ENCODE assay signal across 8 mouse cellular contexts in the genomic region with DNA sequence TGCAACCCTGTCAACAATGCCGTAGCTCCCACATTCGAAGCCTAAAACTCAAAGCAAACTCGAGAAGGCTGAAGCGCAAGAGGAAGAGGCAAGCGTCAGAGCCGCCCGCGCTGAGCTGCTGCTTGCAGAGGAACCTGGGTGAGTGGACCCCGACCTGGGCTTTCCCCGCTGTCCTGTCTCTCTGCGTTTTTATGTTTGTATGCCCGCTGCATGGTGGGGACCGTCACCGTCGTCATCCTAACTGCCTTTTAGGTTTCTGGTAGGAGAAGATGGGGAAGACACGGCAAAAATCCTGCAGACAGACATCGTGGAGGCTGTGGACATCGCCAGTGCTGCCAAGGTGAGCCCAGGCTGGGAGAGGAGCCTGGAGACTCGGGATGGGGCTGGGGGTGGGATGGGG. TPM values are rescaled to one million over a fixed set of nuclear protein-coding genes. Genes with fewer than 3 reads are reported as not detected.
A peak's percentile ranks its signal among the peaks of the same experiment; 100 is the strongest.
DNase-seq lines count a peak whose midpoint lies in the region; ATAC-seq and TF ChIP-seq lines count a peak whose summit lies in the region.

No protein-coding gene starts in this region.

- ATAC-seq in heart, embryonic 15.5 days (replicated peaks; ENCODE audit: insufficient number of reproducible peaks, insufficient read depth, low FRiP score, low read depth) = no peak

- TF ChIP-seq POLR2A in MEL (IDR thresholded peaks at IDR 0.05; ENCODE audit: control insufficient read depth in 1 of 2, insufficient read depth in 1 of 2, low read depth in 1 of 2, low read length in 2 of 2, poor library complexity in 1 of 2) = no peak

- no peak for TF ChIP-seq CTCF in MEL (IDR thresholded peaks at IDR 0.05 in 2 of 3, conservative IDR thresholded peaks at IDR 0.05 in 1 of 3; ENCODE audit: control insufficient read depth in 1 of 3, insufficient read depth in 1 of 3, low read depth in 2 of 3, low read length in 3 of 3, poor library complexity in 1 of 3, severe bottlenecking in 1 of 3)

- peaks cover 18% of the 10 kb centered on the region for H3K4me1 ChIP-seq in heart, embryonic 15.5 days (replicated peaks)
- peaks cover 0 to 3% of the 10 kb centered on the region in 2 experiments; a peak in 2 of 4 replicates for H3K4me1 ChIP-seq in MEL (ENCODE audit: control insufficient read depth in 1 of 2, insufficient read depth in 2 of 2, low read length in 2 of 2)
- H3K4me1 ChIP-seq in hindbrain, embryonic 10.5 days (replicated peaks) = peaks cover 26% of the 10 kb centered on the region

- no peaks in the 10 kb centered on the region for H3K9me3 ChIP-seq in heart, embryonic 15.5 days (replicated peaks)
- no peaks in the 10 kb centered on the region for H3K9me3 ChIP-seq in MEL (replicated peaks; ENCODE audit: insufficient read depth, low read length)
- no peaks in the 10 kb centered on the region for H3K9me3 ChIP-seq in hindbrain, embryonic 10.5 days

- H3K4me3 ChIP-seq in heart, embryonic 15.5 days = peak overlapping the region; percentile 91
- H3K4me3 ChIP-seq in MEL (ENCODE audit: control insufficient read depth in 1 of 2, insufficient read depth in 1 of 2, low read depth in 2 of 2, low read length in 2 of 2) (peak overlapping the region; percentile 73 to 77), macrophage (ENCODE audit: inconsistent target) (peak overlapping the region; percentile 98)
- H3K4me3 ChIP-seq in hindbrain, embryonic 10.5 days = peak overlapping the region; percentile 72

- TF ChIP-seq EP300 in MEL (IDR thresholded peaks at IDR 0.05; ENCODE audit: low read depth in 1 of 2, low read length in 2 of 2) = no peak

- H3K27me3 ChIP-seq in heart, embryonic 15.5 days = no peaks in the 10 kb centered on the region
- no peaks in the 10 kb centered on the region for H3K27me3 ChIP-seq in MEL (ENCODE audit: control insufficient read depth in 1 of 2, insufficient read depth in 2 of 2, low read length in 2 of 2)
- no peaks in the 10 kb centered on the region for H3K27me3 ChIP-seq in hindbrain, embryonic 10.5 days (ENCODE audit: insufficient read depth, poor library complexity, severe bottlenecking)

- no peak for TF ChIP-seq RAD21 in MEL (IDR thresholded peaks at IDR 0.05; ENCODE audit: low read depth, low read length)

- no peak for DNase-seq in heart, adult 9 months (ENCODE audit: low spot score in 2 of 2)
- DNase-seq in MEL (ENCODE audit: low read depth, low spot score) = no peak
- no peak for DNase-seq in hindbrain, embryonic 10.5 days (ENCODE audit: low spot score)
- DNase-seq in right cerebral cortex, postnatal 4 days = no peak
- no peak for DNase-seq in urinary bladder, postnatal 14 days (ENCODE audit: low spot score)
- DNase-seq in right cerebral cortex, postnatal 36 days (ENCODE audit: low spot score in 2 of 2) = no peak

- no peak overlapping the region for H3K27ac ChIP-seq in heart, embryonic 15.5 days
- no peak overlapping the region for H3K27ac ChIP-seq in MEL (ENCODE audit: control insufficient read depth, low read depth, low read length)
- H3K27ac ChIP-seq in hindbrain, embryonic 10.5 days = no peak overlapping the region
- no peak overlapping the region for H3K27ac ChIP-seq in macrophage

- peak overlapping the region; percentile 82 for H3K4me2 ChIP-seq in heart, embryonic 15.5 days

- H3K9ac ChIP-seq in heart, embryonic 15.5 days = peak overlapping the region; percentile 80
- peak overlapping the region; percentile 84 for H3K9ac ChIP-seq in MEL (ENCODE audit: control insufficient read depth, low read depth, low read length, poor library complexity, severe bottlenecking)

- 51% methylated on average over 19 of the region's 19 CpGs for WGBS in heart, embryonic 15.5 days
- 63% methylated on average over 19 of the region's 19 CpGs for WGBS in hindbrain, embryonic 10.5 days
- WGBS in macrophage (ENCODE audit: missing documents) = 43% methylated on average over 19 of the region's 19 CpGs

- H3K36me3 ChIP-seq in heart, embryonic 15.5 days = peaks cover 30% of the 10 kb centered on the region; the same call in 1 of the 2 replicates
- H3K36me3 ChIP-seq in MEL (ENCODE audit: control insufficient read depth in 1 of 2, insufficient read depth in 2 of 2, low read length in 2 of 2) = peaks cover 0 to 2% of the 10 kb centered on the region in 2 experiments; a peak in 2 of 4 replicates
- H3K36me3 ChIP-seq in hindbrain, embryonic 10.5 days = peaks cover 77% of the 10 kb centered on the region
- H3K36me3 ChIP-seq in macrophage (ENCODE audit: inconsistent target) = peaks cover 19% of the 10 kb centered on the region

- peaks cover 27% of the 10 kb centered on the region for H3K79me2 ChIP-seq in MEL (ENCODE audit: control insufficient read depth, insufficient read depth, low read length, poor library complexity)
- peaks cover 28% of the 10 kb centered on the region for H3K79me2 ChIP-seq in macrophage (ENCODE audit: inconsistent target)

TF ChIP-seq in MEL, 35 proteins besides CTCF, POLR2A, EP300 and RAD21 (continues in another document):
- TF ChIP-seq MEF2A (IDR thresholded peaks at IDR 0.05; ENCODE audit: extremely low read depth, insufficient replicate concordance, low read depth, low read length, poor library complexity, severe bottlenecking) = no peak
- no peak for TF ChIP-seq ZMIZ1 (IDR thresholded peaks at IDR 0.05; ENCODE audit: low read depth, low read length)
- TF ChIP-seq MYB (IDR thresholded peaks at IDR 0.05; ENCODE audit: low read depth, low read length) = no peak
- no peak for TF ChIP-seq SIN3A (IDR thresholded peaks at IDR 0.05; ENCODE audit: low read length)

RNA-seq across cellular contexts. Expression of gene Wdr46, which starts 0.9 kb away (rescaled TPM):
- 16.3 and 24.1 TPM in 2 replicates for polyA plus RNA-seq in heart, embryonic 15.5 days (2015; fragmentation: Nextera tagmentation; extraction: Ambion mirVana)
- total RNA-seq in MEL (2012; rRNA removed) = 97.6 and 100 TPM in 2 replicates
- polyA plus RNA-seq in MEL (2012; ENCODE audit: insufficient read depth in 1 of 2, insufficient read length in 2 of 2, low read depth in 1 of 2, low replicate concordance in 2 of 2, missing spikeins in 1 of 2) = 100 to 1,000 TPM in 1 of 2 experiments, not detected in 1; 131 TPM
- 47.0 and 51.8 TPM in 2 replicates for polyA plus RNA-seq in hindbrain, embryonic 10.5 days (2016; fragmentation: Nextera tagmentation; extraction: Ambion mirVana)
- 10 to 100 TPM in 15 of 26 experiments, 1 to 10 TPM in 11; 2.7 to 39.0 (median 15.4) TPM for total RNA-seq in macrophage (2018; cell fraction: chromatin; rRNA removed)
- 10 to 100 TPM in 21 of 26 experiments, 1 to 10 TPM in 5; 7.8 to 14.9 (median 12.4) TPM for total RNA-seq in macrophage (2018; cell fraction: cytosol; rRNA removed)
- 10 to 100 TPM in 12 of 26 experiments, 1 to 10 TPM in 14; 4.6 to 28.7 (median 9.5) TPM for total RNA-seq in macrophage (2018; cell fraction: nucleus; rRNA removed)
- 10.9 to 27.3 TPM (median 11.8 TPM) in 3 replicates for polyA plus RNA-seq in macrophage (2018)

RNA-seq across cellular contexts. Expression of gene Pfdn6, which starts 1.2 kb away (rescaled TPM):
- polyA plus RNA-seq in heart, embryonic 15.5 days (2015; fragmentation: Nextera tagmentation; extraction: Ambion mirVana) = 112 and 115 TPM in 2 replicates
- total RNA-seq in MEL (2012; rRNA removed) = 189 and 239 TPM in 2 replicates
- polyA plus RNA-seq in MEL (2012; ENCODE audit: insufficient read depth in 1 of 2, insufficient read length in 2 of 2, low read depth in 1 of 2, low replicate concordance in 2 of 2, missing spikeins in 1 of 2) (100 to 1,000 TPM in 1 of 2 experiments, not detected in 1; 222 TPM), macrophage (2018) (39.8 to 92.0 TPM (median 50.8 TPM) in 3 replicates)
- 228 TPM in 2 replicates for polyA plus RNA-seq in hindbrain, embryonic 10.5 days (2016; fragmentation: Nextera tagmentation; extraction: Ambion mirVana)
- total RNA-seq in macrophage (2018; cell fraction: chromatin; rRNA removed) = 10 to 100 TPM in 11 of 26 experiments, 1 to 10 TPM in 13, not detected in 2; 1.5 to 26.8 (median 8.4) TPM
- 10 to 100 TPM; 46.7 to 86.0 (median 67.1) TPM for total RNA-seq in macrophage (2018; cell fraction: cytosol; rRNA removed)
- total RNA-seq in macrophage (2018; cell fraction: nucleus; rRNA removed) = 10 to 100 TPM in 21 of 26 experiments, 1 to 10 TPM in 5; 4.4 to 34.3 (median 16.2) TPM

RNA-seq across cellular contexts. Expression of gene B3galt4, which starts 9.9 kb away (rescaled TPM):
- 5.1 and 6.5 TPM in 2 replicates for polyA plus RNA-seq in heart, embryonic 15.5 days (2015; fragmentation: Nextera tagmentation; extraction: Ambion mirVana)
- 2.2 and 2.5 TPM in 2 replicates for total RNA-seq in MEL (2012; rRNA removed)
- polyA plus RNA-seq in MEL (2012; ENCODE audit: insufficient read depth in 1 of 2, insufficient read length in 2 of 2, low read depth in 1 of 2, low replicate concordance in 2 of 2, missing spikeins in 1 of 2) (1 to 10 TPM in 1 of 2 experiments, not detected in 1; 2.9 TPM), macrophage (2018) (4.0 to 11.7 TPM (median 6.8 TPM) in 3 replicates)
- polyA plus RNA-seq in hindbrain, embryonic 10.5 days (2016; fragmentation: Nextera tagmentation; extraction: Ambion mirVana) = 4.3 and 6.5 TPM in 2 replicates
- 1 to 10 TPM in 17 of 26 experiments, under 1 TPM in 5, not detected in 4; 0.53 to 5.8 (median 1.8) TPM for total RNA-seq in macrophage (2018; cell fraction: chromatin; rRNA removed)
- total RNA-seq in macrophage (2018; cell fraction: cytosol; rRNA removed) = 10 to 100 TPM in 12 of 26 experiments, 1 to 10 TPM in 14; 2.6 to 14.7 (median 8.8) TPM
- total RNA-seq in macrophage (2018; cell fraction: nucleus; rRNA removed) = 10 to 100 TPM in 4 of 26 experiments, 1 to 10 TPM in 22; 2.0 to 13.7 (median 5.3) TPM

RNA-seq across cellular contexts. Expression of gene Rgl2, which starts 12.0 kb away (rescaled TPM):
- 34.7 and 44.8 TPM in 2 replicates for polyA plus RNA-seq in heart, embryonic 15.5 days (2015; fragmentation: Nextera tagmentation; extraction: Ambion mirVana)
- 19.0 and 24.9 TPM in 2 replicates for total RNA-seq in MEL (2012; rRNA removed)
- polyA plus RNA-seq in MEL (2012; ENCODE audit: insufficient read depth in 1 of 2, insufficient read length in 2 of 2, low read depth in 1 of 2, low replicate concordance in 2 of 2, missing spikeins in 1 of 2) (10 to 100 TPM in 1 of 2 experiments, not detected in 1; 43.6 TPM), macrophage (2018) (36.9 to 101 TPM (median 53.4 TPM) in 3 replicates)
- polyA plus RNA-seq in hindbrain, embryonic 10.5 days (2016; fragmentation: Nextera tagmentation; extraction: Ambion mirVana) = 45.2 and 55.7 TPM in 2 replicates
- 1,000 to 10,000 TPM in 5 of 26 experiments, 100 to 1,000 TPM in 21; 361 to 1,491 (median 730) TPM for total RNA-seq in macrophage (2018; cell fraction: chromatin; rRNA removed)
- total RNA-seq in macrophage (2018; cell fraction: cytosol; rRNA removed) = 10 to 100 TPM; 16.2 to 93.6 (median 48.0) TPM
- 100 to 1,000 TPM; 102 to 712 (median 325) TPM for total RNA-seq in macrophage (2018; cell fraction: nucleus; rRNA removed)

RNA-seq across cellular contexts. Expression of gene Vps52, which starts 14.2 kb away (rescaled TPM):
- polyA plus RNA-seq in heart, embryonic 15.5 days (2015; fragmentation: Nextera tagmentation; extraction: Ambion mirVana) = 35.5 and 44.7 TPM in 2 replicates
- total RNA-seq in MEL (2012; rRNA removed) = 20.6 and 23.6 TPM in 2 replicates
- polyA plus RNA-seq in MEL (2012; ENCODE audit: insufficient read depth in 1 of 2, insufficient read length in 2 of 2, low read depth in 1 of 2, low replicate concordance in 2 of 2, missing spikeins in 1 of 2) (10 to 100 TPM in 1 of 2 experiments, not detected in 1; 40.7 TPM), macrophage (2018) (30.3 to 39.3 TPM (median 30.5 TPM) in 3 replicates)
- 55.0 and 63.9 TPM in 2 replicates for polyA plus RNA-seq in hindbrain, embryonic 10.5 days (2016; fragmentation: Nextera tagmentation; extraction: Ambion mirVana)
- 100 to 1,000 TPM in 10 of 26 experiments, 10 to 100 TPM in 16; 37.3 to 286 (median 91.8) TPM for total RNA-seq in macrophage (2018; cell fraction: chromatin; rRNA removed)
- 10 to 100 TPM; 27.0 to 41.6 (median 34.7) TPM for total RNA-seq in macrophage (2018; cell fraction: cytosol; rRNA removed)
- 10 to 100 TPM; 25.0 to 76.2 (median 51.1) TPM for total RNA-seq in macrophage (2018; cell fraction: nucleus; rRNA removed)
